Mouse (Mus musculus): ENCODE data around the gene Pqbp1.

DNA sequence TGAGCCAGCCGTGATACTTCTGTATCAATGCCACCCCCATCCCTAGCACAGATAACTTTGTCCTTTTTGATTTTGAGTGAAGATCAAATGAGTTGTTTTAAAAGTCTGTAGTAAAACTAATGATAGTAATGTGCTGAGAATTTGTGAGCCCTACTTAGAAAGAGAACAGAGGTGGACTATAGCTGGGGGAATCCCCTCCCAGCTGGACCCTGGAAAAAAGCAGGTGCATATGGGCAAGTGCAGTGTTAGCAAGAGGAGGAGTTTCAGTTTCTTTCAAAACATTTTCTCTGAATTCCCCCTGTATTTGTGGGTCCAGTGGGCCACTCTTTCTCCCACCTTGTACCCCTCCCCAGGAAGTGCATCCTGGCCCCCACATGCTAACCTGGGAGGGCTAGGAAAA, 35.9 kb downstream of the Pqbp1 start:
- TF ChIP-seq ZC3H11A (IDR thresholded peaks at IDR 0.05; ENCODE audit: borderline replicate concordance, low read depth, low read length) (no peak), MAFK (IDR thresholded peaks at IDR 0.05; ENCODE audit: insufficient read depth, low read depth, low read length) (no peak), CHD2 (IDR thresholded peaks at IDR 0.05; ENCODE audit: low read depth, low read length) (no peak), HCFC1 (IDR thresholded peaks at IDR 0.05; ENCODE audit: borderline replicate concordance, insufficient read depth, low read length) (no peak)
